Mouse (Mus musculus): ENCODE results near the gene Fig4. TPM values are rescaled to one million over a fixed set of nuclear protein-coding genes. Genes with fewer than 3 reads are reported as not detected.
A peak's percentile ranks its signal among the peaks of the same experiment; 100 is the strongest.

Gene Fig4
- total and polyA plus RNA-seq, 3 experiments = 21.4 to 27.4 TPM; not detected in 1

- no peak overlapping the region for H3K4me3 ChIP-seq (ENCODE audit: control insufficient read depth in 1 of 2, insufficient read depth in 1 of 2, low read depth in 2 of 2, low read length in 2 of 2)
- H3K27me3 ChIP-seq (ENCODE audit: control insufficient read depth in 1 of 2, insufficient read depth in 2 of 2, low read length in 2 of 2) = no peaks in the 10 kb centered on the region
- H3K4me1 ChIP-seq (ENCODE audit: control insufficient read depth in 1 of 2, insufficient read depth in 2 of 2, low read length in 2 of 2) = peaks cover 14 to 34% of the 10 kb centered on the region in 2 experiments
- no peaks in the 10 kb centered on the region for H3K79me2 ChIP-seq (ENCODE audit: control insufficient read depth, insufficient read depth, low read length, poor library complexity)
- DNase-seq (ENCODE audit: low read depth, low spot score) = no peak
- no peak for TF ChIP-seq MAZ (IDR thresholded peaks at IDR 0.05; ENCODE audit: low read depth, low read length)
- TF ChIP-seq JUND (IDR thresholded peaks at IDR 0.05; ENCODE audit: low read depth, low read length) = no peak
- no peak for TF ChIP-seq ZNF384 (IDR thresholded peaks at IDR 0.05; ENCODE audit: low read depth, low read length)
- TF ChIP-seq USF1 (IDR thresholded peaks at IDR 0.05; ENCODE audit: low read depth, low read length) = no peak
- TF ChIP-seq GABPA (IDR thresholded peaks at IDR 0.05; ENCODE audit: low read depth, low read length) = no peak
- TF ChIP-seq TCF12 (IDR thresholded peaks at IDR 0.05; ENCODE audit: low read depth, low read length) = no peak
- TF ChIP-seq ZKSCAN1 (IDR thresholded peaks at IDR 0.05; ENCODE audit: low read depth, low read length) = no peak
- no peak for TF ChIP-seq CHD2 (IDR thresholded peaks at IDR 0.05; ENCODE audit: low read length)
- no peak for TF ChIP-seq MYC (IDR thresholded peaks at IDR 0.05; ENCODE audit: low read depth, low read length)
- TF ChIP-seq USF2 (IDR thresholded peaks at IDR 0.05; ENCODE audit: borderline replicate concordance in 1 of 2, insufficient read depth in 1 of 2, low read depth in 1 of 2, low read length in 2 of 2) = no peak
- no peak for TF ChIP-seq NELFE (IDR thresholded peaks at IDR 0.05; ENCODE audit: low read depth, low read length)
- TF ChIP-seq BHLHE40 (IDR thresholded peaks at IDR 0.05; ENCODE audit: borderline replicate concordance, low read depth, low read length) = no peak
- H3K36me3 ChIP-seq (ENCODE audit: control insufficient read depth in 1 of 2, insufficient read depth in 2 of 2, low read length in 2 of 2) = peaks cover 0 to 41% of the 10 kb centered on the region in 2 experiments; a peak in 2 of 4 replicates
- H3K27ac ChIP-seq (ENCODE audit: control insufficient read depth, low read depth, low read length) = peak overlapping the region; percentile 88
- no peaks in the 10 kb centered on the region for H3K9me3 ChIP-seq (replicated peaks; ENCODE audit: insufficient read depth, low read length)
- H3K9ac ChIP-seq (ENCODE audit: control insufficient read depth, low read depth, low read length, poor library complexity, severe bottlenecking) = no peak overlapping the region
Observed at GRCm38 (mm10) chr10:41209538-41209937, 93.5 kb downstream of the Fig4 start.

- no peaks in the 10 kb centered on the region for H3K27me3 ChIP-seq (ENCODE audit: control insufficient read depth in 1 of 2, insufficient read depth in 2 of 2, low read length in 2 of 2)
- TF ChIP-seq MYC (IDR thresholded peaks at IDR 0.05; ENCODE audit: low read depth, low read length) (peak; percentile 89), ZKSCAN1 (IDR thresholded peaks at IDR 0.05; ENCODE audit: low read depth, low read length) (no peak), BHLHE40 (IDR thresholded peaks at IDR 0.05; ENCODE audit: borderline replicate concordance, low read depth, low read length) (peak; percentile 68), CHD2 (IDR thresholded peaks at IDR 0.05; ENCODE audit: low read length) (no peak), GATA1 (IDR thresholded peaks at IDR 0.05; ENCODE audit: low read depth, low read length) (peak; percentile 93), POLR2A (IDR thresholded peaks at IDR 0.05; ENCODE audit: control insufficient read depth in 1 of 2, insufficient read depth in 1 of 2, low read depth in 1 of 2, low read length in 2 of 2, poor library complexity in 1 of 2) (no peak), ZC3H11A (IDR thresholded peaks at IDR 0.05; ENCODE audit: low read depth, low read length) (no peak), USF2 (IDR thresholded peaks at IDR 0.05; ENCODE audit: borderline replicate concordance in 1 of 2, insufficient read depth in 1 of 2, low read depth in 1 of 2, low read length in 2 of 2) (peak in 1 of 2 experiments; percentile 26; a peak in 1 of 4 replicates), MAX (IDR thresholded peaks at IDR 0.05; ENCODE audit: low read length) (peak; percentile 52; the same call in 1 of the 2 replicates), ZNF384 (IDR thresholded peaks at IDR 0.05; ENCODE audit: low read depth, low read length) (peak; percentile 98), TAL1 (IDR thresholded peaks at IDR 0.05; ENCODE audit: low read length) (peak; percentile 97), TCF12 (IDR thresholded peaks at IDR 0.05; ENCODE audit: low read depth, low read length) (peak; percentile 87), EP300 (IDR thresholded peaks at IDR 0.05; ENCODE audit: low read depth in 1 of 2, low read length in 2 of 2) (peak; percentile 82 to 86), MXI1 (IDR thresholded peaks at IDR 0.05; ENCODE audit: low read depth, low read length) (peak; percentile 95), NELFE (IDR thresholded peaks at IDR 0.05; ENCODE audit: low read depth, low read length) (no peak), KAT2A (conservative IDR thresholded peaks at IDR 0.05; ENCODE audit: low read depth, low read length) (no peak), ZMIZ1 (IDR thresholded peaks at IDR 0.05; ENCODE audit: low read depth, low read length) (no peak), JUND (IDR thresholded peaks at IDR 0.05; ENCODE audit: low read depth, low read length) (no peak), SIN3A (IDR thresholded peaks at IDR 0.05; ENCODE audit: low read length) (peak; percentile 96), ETS1 (IDR thresholded peaks at IDR 0.05; ENCODE audit: low read depth, low read length) (peak; percentile 81), MEF2A (IDR thresholded peaks at IDR 0.05; ENCODE audit: extremely low read depth, insufficient replicate concordance, low read depth, low read length, poor library complexity, severe bottlenecking) (no peak), USF1 (IDR thresholded peaks at IDR 0.05; ENCODE audit: low read depth, low read length) (peak; percentile 78), MYB (IDR thresholded peaks at IDR 0.05; ENCODE audit: low read depth, low read length) (no peak), E2F4 (IDR thresholded peaks at IDR 0.05; ENCODE audit: borderline replicate concordance, low read depth, low read length) (no peak), MAFK (IDR thresholded peaks at IDR 0.05; ENCODE audit: borderline replicate concordance, low read depth, low read length) (no peak), RCOR1 (IDR thresholded peaks at IDR 0.05; ENCODE audit: low read depth, low read length) (peak; percentile 98), SMC3 (IDR thresholded peaks at IDR 0.05; ENCODE audit: low read depth, low read length) (no peak)
- H3K36me3 ChIP-seq (ENCODE audit: control insufficient read depth in 1 of 2, insufficient read depth in 2 of 2, low read length in 2 of 2) = peaks cover 0 to 41% of the 10 kb centered on the region in 2 experiments; a peak in 2 of 4 replicates
- peak; percentile 90 for DNase-seq (ENCODE audit: low read depth, low spot score)
- H3K9me3 ChIP-seq (replicated peaks; ENCODE audit: insufficient read depth, low read length) = no peaks in the 10 kb centered on the region
- peaks cover 10 to 40% of the 10 kb centered on the region in 2 experiments for H3K4me1 ChIP-seq (ENCODE audit: control insufficient read depth in 1 of 2, insufficient read depth in 2 of 2, low read length in 2 of 2)
- H3K4me3 ChIP-seq (ENCODE audit: control insufficient read depth in 1 of 2, insufficient read depth in 1 of 2, low read depth in 2 of 2, low read length in 2 of 2) = no peak overlapping the region
- H3K9ac ChIP-seq (ENCODE audit: control insufficient read depth, low read depth, low read length, poor library complexity, severe bottlenecking) = no peak overlapping the region
- H3K27ac ChIP-seq (ENCODE audit: control insufficient read depth, low read depth, low read length) = peak overlapping the region; percentile 88
- H3K79me2 ChIP-seq (ENCODE audit: control insufficient read depth, insufficient read depth, low read length, poor library complexity) = no peaks in the 10 kb centered on the region
Observed at GRCm38 (mm10) chr10:41208860-41209377, 94.1 kb downstream of the Fig4 start.
